Mouse (Mus musculus): Measurements from ENCODE around the gene Ssx2ip. TPM values are rescaled to one million over a fixed set of nuclear protein-coding genes. Genes with fewer than 3 reads are reported as not detected.

Ssx2ip gene
- polyA plus RNA-seq, 1 experiment from 2014 or later, result 23.7 TPM

GRCm38 (mm10) chr3:146379740-146380466, 24.5 kb upstream of the Ssx2ip start:
- H3K4me1 ChIP-seq, result 0 out of 2 replicates have a peak, but pooled peaks cover 10% of the 10 kb centered on the region
- no peak overlapping the region for H3K27ac ChIP-seq
- ATAC-seq (replicated peaks; ENCODE audit: low FRiP score), result no peak
- H3K4me3 ChIP-seq (replicated peaks), result no peak overlapping the region
- no peaks in the 10 kb centered on the region for H3K9me3 ChIP-seq (replicated peaks)
- H3K36me3 ChIP-seq, result no peaks in the 10 kb centered on the region
- no peak overlapping the region for H3K4me2 ChIP-seq
- H3K27me3 ChIP-seq, result no peaks in the 10 kb centered on the region
- H3K9ac ChIP-seq, result no peak overlapping the region
- 49% methylated on average over 9 of the region's 9 CpGs for WGBS

- ATAC-seq (replicated peaks; ENCODE audit: low FRiP score), result no peak
- H3K36me3 ChIP-seq, result no peaks in the 10 kb centered on the region
- H3K4me1 ChIP-seq, result 0 out of 2 replicates have a peak, but pooled peaks cover 10% of the 10 kb centered on the region
- H3K4me3 ChIP-seq (replicated peaks), result no peak overlapping the region
- no peaks in the 10 kb centered on the region for H3K9me3 ChIP-seq (replicated peaks)
- H3K27ac ChIP-seq, result no peak overlapping the region
- no peak overlapping the region for H3K4me2 ChIP-seq
- no peak overlapping the region for H3K9ac ChIP-seq
- 93% methylated on average over 2 of the region's 2 CpGs for WGBS
- no peaks in the 10 kb centered on the region for H3K27me3 ChIP-seq
These were observed 23.6 kb upstream of the Ssx2ip start for GRCm38 (mm10) chr3:146380874-146381273.

- H3K4me3 ChIP-seq (replicated peaks), result no peak overlapping the region
- no peaks in the 10 kb centered on the region for H3K27me3 ChIP-seq
- no peaks in the 10 kb centered on the region for H3K36me3 ChIP-seq
- H3K4me1 ChIP-seq, result 0 out of 2 replicates have a peak, but pooled peaks cover 10% of the 10 kb centered on the region
- H3K27ac ChIP-seq, result no peak overlapping the region
- no peak overlapping the region for H3K9ac ChIP-seq
- no peak overlapping the region for H3K4me2 ChIP-seq
- 94% methylated on average over 9 of the region's 9 CpGs for WGBS
- no peak for ATAC-seq (replicated peaks; ENCODE audit: low FRiP score)
- no peaks in the 10 kb centered on the region for H3K9me3 ChIP-seq (replicated peaks)
These were observed 23.0 kb upstream of the Ssx2ip start for GRCm38 (mm10) chr3:146381471-146381870.

- H3K27me3 ChIP-seq, result no peaks in the 10 kb centered on the region
- 65% methylated on average over 3 of the region's 3 CpGs for WGBS
- no peak overlapping the region for H3K9ac ChIP-seq
- H3K27ac ChIP-seq, result no peak overlapping the region
- H3K4me3 ChIP-seq (replicated peaks), result no peak overlapping the region
- no peaks in the 10 kb centered on the region for H3K36me3 ChIP-seq
- no peak overlapping the region for H3K4me2 ChIP-seq
- H3K9me3 ChIP-seq (replicated peaks), result no peaks in the 10 kb centered on the region
- no peaks in the 10 kb centered on the region for H3K4me1 ChIP-seq
- no peak for ATAC-seq (replicated peaks; ENCODE audit: low FRiP score)
These were observed 17.6 kb upstream of the Ssx2ip start for GRCm38 (mm10) chr3:146386800-146387199.

- no peaks in the 10 kb centered on the region for H3K9me3 ChIP-seq (replicated peaks)
- no peaks in the 10 kb centered on the region for H3K27me3 ChIP-seq
- H3K4me1 ChIP-seq, result peaks cover 4% of the 10 kb centered on the region; the same call in 1 of the 2 replicates
- 73% methylated on average over 19 of the region's 19 CpGs for WGBS
- no peaks in the 10 kb centered on the region for H3K36me3 ChIP-seq
- no peak overlapping the region for H3K9ac ChIP-seq
- H3K4me2 ChIP-seq, result no peak overlapping the region
- ATAC-seq (replicated peaks; ENCODE audit: low FRiP score), result peak; percentile 54; the same call in 1 of the 2 replicates
- H3K4me3 ChIP-seq (replicated peaks), result no peak overlapping the region; the same call in 1 of the 2 replicates
- H3K27ac ChIP-seq, result no peak overlapping the region
These were observed 11.7 kb upstream of the Ssx2ip start for GRCm38 (mm10) chr3:146392656-146393321.

- 0 out of 2 replicates have a peak, but pooled peaks have one; percentile 52 for ATAC-seq (replicated peaks; ENCODE audit: low FRiP score)
- H3K27me3 ChIP-seq, result no peaks in the 10 kb centered on the region
- no peak overlapping the region for H3K9ac ChIP-seq
These were observed 10.8 kb upstream of the Ssx2ip start for GRCm38 (mm10) chr3:146393641-146394100.

GRCm38 (mm10) chr3:146396256-146396655, 8.2 kb upstream of the Ssx2ip start:
- Histone ChIP-seq H3K4me1 (peaks cover 4% of the 10 kb centered on the region; the same call in 1 of the 2 replicates), H3K9ac (no peak overlapping the region), H3K9me3 (replicated peaks) (no peaks in the 10 kb centered on the region), H3K4me2 (no peak overlapping the region), H3K36me3 (no peaks in the 10 kb centered on the region), H3K4me3 (replicated peaks) (no peak overlapping the region), H3K27me3 (no peaks in the 10 kb centered on the region), H3K27ac (no peak overlapping the region)
- WGBS, result 75% methylated on average over 6 of the region's 6 CpGs
- no peak for ATAC-seq (replicated peaks; ENCODE audit: low FRiP score)

More at GRCm38 (mm10) chr3:146393641-146394100, 10.8 kb upstream of the Ssx2ip start:
- H3K4me3 ChIP-seq (replicated peaks), result no peak overlapping the region
- no peak overlapping the region for H3K4me2 ChIP-seq
- peaks cover 4% of the 10 kb centered on the region; the same call in 1 of the 2 replicates for H3K4me1 ChIP-seq
- H3K9me3 ChIP-seq (replicated peaks), result no peaks in the 10 kb centered on the region
- no peaks in the 10 kb centered on the region for H3K36me3 ChIP-seq
- H3K27ac ChIP-seq, result no peak overlapping the region
- 22% methylated on average over 7 of the region's 7 CpGs for whole genome bisulfite sequencing

- no peak for ATAC-seq (replicated peaks; ENCODE audit: low FRiP score)
- no peaks in the 10 kb centered on the region for H3K27me3 ChIP-seq
- no peaks in the 10 kb centered on the region for H3K36me3 ChIP-seq
- H3K4me2 ChIP-seq, result no peak overlapping the region
- no peak overlapping the region for H3K9ac ChIP-seq
- H3K9me3 ChIP-seq (replicated peaks), result no peaks in the 10 kb centered on the region
- H3K4me3 ChIP-seq (replicated peaks), result no peak overlapping the region
- H3K4me1 ChIP-seq, result peaks cover 4% of the 10 kb centered on the region; the same call in 1 of the 2 replicates
- no peak overlapping the region for H3K27ac ChIP-seq
- WGBS, result 85% methylated on average over 1 of the region's 1 CpGs
These were observed 7.5 kb upstream of the Ssx2ip start for GRCm38 (mm10) chr3:146396934-146397333.

GRCm38 (mm10) chr3:146397847-146398246, 6.6 kb upstream of the Ssx2ip start:
- peaks cover 1% of the 10 kb centered on the region; the same call in 1 of the 2 replicates for H3K4me1 ChIP-seq
- H3K4me2 ChIP-seq, result no peak overlapping the region
- 90% methylated on average over 4 of the region's 4 CpGs for WGBS
- H3K9ac ChIP-seq, result no peak overlapping the region
- no peaks in the 10 kb centered on the region for H3K36me3 ChIP-seq
- no peak for ATAC-seq (replicated peaks; ENCODE audit: low FRiP score)
- H3K27me3 ChIP-seq, result no peaks in the 10 kb centered on the region
- no peak overlapping the region for H3K27ac ChIP-seq
- no peak overlapping the region for H3K4me3 ChIP-seq (replicated peaks)
- peaks cover 2% of the 10 kb centered on the region; the same call in 1 of the 2 replicates for H3K9me3 ChIP-seq (replicated peaks)

GRCm38 (mm10) chr3:146399203-146399602, 5.2 kb upstream of the Ssx2ip start:
- no peak for ATAC-seq (replicated peaks; ENCODE audit: low FRiP score)
- Histone ChIP-seq H3K27me3 (no peaks in the 10 kb centered on the region), H3K4me3 (replicated peaks) (no peak overlapping the region), H3K27ac (no peak overlapping the region), H3K36me3 (no peaks in the 10 kb centered on the region), H3K9me3 (replicated peaks) (peaks cover 5% of the 10 kb centered on the region; the same call in 1 of the 2 replicates), H3K9ac (no peak overlapping the region), H3K4me2 (no peak overlapping the region), H3K4me1 (peaks cover 6% of the 10 kb centered on the region)
- WGBS, result 88% methylated on average over 5 of the region's 5 CpGs

GRCm38 (mm10) chr3:146403770-146404169, 672 bp upstream of the Ssx2ip start:
- WGBS, result 31% methylated on average over 3 of the region's 3 CpGs
- Histone ChIP-seq H3K36me3 (no peaks in the 10 kb centered on the region), H3K27me3 (no peaks in the 10 kb centered on the region), H3K9me3 (replicated peaks) (peaks cover 5% of the 10 kb centered on the region; the same call in 1 of the 2 replicates), H3K4me1 (peaks cover 36% of the 10 kb centered on the region), H3K4me2 (peak overlapping the region; percentile 94), H3K9ac (peak overlapping the region; percentile 94), H3K27ac (peak overlapping the region; percentile 72), H3K4me3 (replicated peaks) (peak overlapping the region; percentile 94)
- no peak for ATAC-seq (replicated peaks; ENCODE audit: low FRiP score)
